Mouse (Mus musculus) frontal cortex, adult (tissue): ENCODE data around the gene Gdpd5.

Source experiments
- ATAC-seq: cut with Nextera tagmentation; 2 replicates; pipeline ENCODE4 v1.9.2; 2017; ENCODE audit warnings: mild to moderate bottlenecking, moderate library complexity, mixed read lengths; ENCODE audit not compliant: low TSS enrichment

Gdpd5 gene

GRCm38 (mm10) chr7:99441534-99442072, 60.4 kb downstream of the Gdpd5 start:
- no peak for ATAC-seq

- no peak for ATAC-seq
Observed at GRCm38 (mm10) chr7:99443164-99443563, 62.0 kb downstream of the Gdpd5 start.

GRCm38 (mm10) chr7:99444012-99444411, 62.8 kb downstream of the Gdpd5 start:
- no peak for ATAC-seq

- no peak for ATAC-seq
Observed at GRCm38 (mm10) chr7:99445833-99446232, 64.6 kb downstream of the Gdpd5 start.

- ATAC-seq, result no peak
Observed at GRCm38 (mm10) chr7:99447323-99447722, 66.1 kb downstream of the Gdpd5 start.

GRCm38 (mm10) chr7:99448619-99449018, 67.4 kb downstream of the Gdpd5 start:
- ATAC-seq, result no peak

GRCm38 (mm10) chr7:99449063-99449462, 67.8 kb downstream of the Gdpd5 start:
- no peak for ATAC-seq

- ATAC-seq, result no peak
Observed at GRCm38 (mm10) chr7:99449751-99450150, 68.5 kb downstream of the Gdpd5 start.

GRCm38 (mm10) chr7:99450703-99451102, 69.5 kb downstream of the Gdpd5 start:
- peak; percentile 65 for ATAC-seq

- no peak for ATAC-seq
Observed at GRCm38 (mm10) chr7:99452859-99453258, 71.6 kb downstream of the Gdpd5 start.

- ATAC-seq, result no peak
Observed at GRCm38 (mm10) chr7:99454044-99454443, 72.8 kb downstream of the Gdpd5 start.

- ATAC-seq, result peak; percentile 21
Observed at GRCm38 (mm10) chr7:99458849-99459248, 77.6 kb downstream of the Gdpd5 start.

- ATAC-seq, result peak; percentile 80
Observed at GRCm38 (mm10) chr7:99459888-99460652, 78.9 kb downstream of the Gdpd5 start.

GRCm38 (mm10) chr7:99463120-99463519, 81.9 kb downstream of the Gdpd5 start:
- ATAC-seq, result no peak

GRCm38 (mm10) chr7:99465811-99466210, 84.6 kb downstream of the Gdpd5 start, which contains the start of gene Klhl35:
Gene Klhl35 (plus strand): TSS chr7:99466004.
- ATAC-seq, result peak; percentile 32; the same call in 1 of the 2 replicates

GRCm38 (mm10) chr7:99467916-99468282, 86.7 kb downstream of the Gdpd5 start:
- no peak for ATAC-seq

GRCm38 (mm10) chr7:99468283-99469132, 87.3 kb downstream of the Gdpd5 start:
- peak; percentile 69 for ATAC-seq

- no peak for ATAC-seq
Observed at GRCm38 (mm10) chr7:99469680-99470405, 88.6 kb downstream of the Gdpd5 start.

GRCm38 (mm10) chr7:99471578-99471977, 90.4 kb downstream of the Gdpd5 start:
- ATAC-seq, result no peak

GRCm38 (mm10) chr7:99473638-99474407, 92.6 kb downstream of the Gdpd5 start:
- ATAC-seq, result no peak
